Mouse (Mus musculus) liver, postnatal 0 days (tissue): ENCODE results near the gene Socs4. TPM values are rescaled to one million over a fixed set of nuclear protein-coding genes. Genes with fewer than 3 reads are reported as not detected.

ENCODE experiments used
- ATAC-seq: fragments of 200-750 bp; cut with Nextera tagmentation; 2 replicates; pipeline ENCODE4 v1.8.0; 2017; ENCODE audit warnings: mild to moderate bottlenecking, moderate library complexity
- DNase-seq: peaks from one replicate; pipeline ENCODE4 v3.0.0-alpha.2; 2016
- H3K27ac ChIP-seq: fragments of 300-500 bp; sonication (generic); 2 replicates; pipeline ENCODE4 v1.5.1; 2014; ENCODE audit warnings: antibody characterized with exemption, moderate library complexity, mild to moderate bottlenecking, low read depth
- H3K27me3 ChIP-seq: fragments of 300-500 bp; sonication (generic); 2 replicates; pipeline ENCODE4 v1.6.1; 2014; ENCODE audit warnings: low read length, control low read depth, mixed read lengths; ENCODE audit not compliant: insufficient read depth
- H3K36me3 ChIP-seq: fragments of 300-500 bp; sonication (generic); replicated peaks from 2 replicates; pipeline ENCODE4 v1.6.1; 2014; ENCODE audit warnings: mild to moderate bottlenecking, control low read depth, low read length, moderate library complexity, mixed read lengths; ENCODE audit not compliant: insufficient read depth
- H3K4me1 ChIP-seq: fragments of 300-500 bp; sonication (generic); 2 replicates; pipeline ENCODE4 v1.6.1; 2014; ENCODE audit warnings: antibody characterized with exemption, mild to moderate bottlenecking, control low read depth; ENCODE audit not compliant: insufficient read depth
- H3K4me2 ChIP-seq: fragments of 300-500 bp; sonication (generic); 2 replicates; pipeline ENCODE4 v1.6.1; 2014; ENCODE audit warnings: low read depth, mild to moderate bottlenecking, low read length, moderate library complexity, mixed read lengths
- H3K4me3 ChIP-seq: fragments of 300-500 bp; sonication (generic); 2 replicates; pipeline ENCODE4 v1.5.1; 2014; ENCODE audit warnings: low read depth, low read length
- H3K9ac ChIP-seq: fragments of 300-500 bp; sonication (generic); replicated peaks from 2 replicates; pipeline ENCODE4 v1.6.1; 2014; ENCODE audit warnings: mild to moderate bottlenecking, moderate library complexity
- H3K9me3 ChIP-seq: fragments of 300-500 bp; sonication (generic); 2 replicates; pipeline ENCODE4 v1.6.1; 2016; ENCODE audit warnings: mild to moderate bottlenecking, control low read depth, low read length, mixed read lengths
- CTCF ChIP-seq: sonication (generic); IDR thresholded peaks from 2 replicates; pipeline ENCODE4 v1.5.1; 2016; ENCODE audit warnings: antibody characterized with exemption, low read depth
- EP300 ChIP-seq: IDR thresholded peaks from 2 replicates; pipeline ENCODE4 v1.6.1; 2016; ENCODE audit warnings: antibody characterized with exemption, low read depth, mild to moderate bottlenecking
- WGBS: fragments of 180-500 bp; shearing (Covaris S2); extraction: QIAGEN DNeasy Blood & Tissue Kit; methylation state at CpG from one replicate; pipeline ENCODE4 v1.1.7; 2014; ENCODE audit not compliant: insufficient replicate concordance; 5-methylcytosine and 5-hydroxymethylcytosine counted together
- polyA plus RNA-seq: library from polyadenylated mRNA; unstranded; fragments of >200 nt; fragmentation: Nextera tagmentation; extraction: Ambion mirVana; gene quantifications from 2 replicates; pipeline ENCODE4 v1.2.1, GENCODE M21; 2015

Gene Socs4
- polyA plus RNA-seq, 1 experiment from 2014 or later, result 1.9 TPM

DNA sequence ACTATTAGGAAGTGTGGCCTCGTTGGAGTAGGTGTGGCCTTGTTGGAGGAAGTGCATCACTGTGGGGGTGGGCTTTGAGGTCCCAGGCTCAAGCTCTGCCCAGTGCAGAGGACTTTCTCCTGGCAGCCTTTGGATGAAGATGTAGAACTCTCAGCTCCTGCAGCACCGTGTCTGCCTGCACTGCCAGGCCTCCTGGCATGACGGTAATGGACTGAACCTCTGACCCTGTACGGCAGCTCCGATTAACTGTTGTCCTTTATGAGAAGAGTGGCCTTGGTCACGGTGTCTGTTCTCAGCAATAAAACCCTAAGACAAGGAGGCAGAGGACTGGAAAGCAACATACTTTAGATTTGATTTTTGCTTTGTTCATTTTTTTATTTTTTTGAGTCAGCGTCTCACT is 40.2 kb upstream of the Socs4 start:
- H3K27me3 ChIP-seq, result no peaks in the 10 kb centered on the region
- DNase-seq (no peak), ATAC-seq (no peak)
- H3K27ac ChIP-seq, result no peak overlapping the region
- no peak overlapping the region for H3K4me3 ChIP-seq
- H3K4me1 ChIP-seq, result peaks cover 19% of the 10 kb centered on the region
- peaks cover 11% of the 10 kb centered on the region for H3K36me3 ChIP-seq
- H3K4me2 ChIP-seq, result no peak overlapping the region
- 92% methylated on average over 7 of the region's 7 CpGs for WGBS
- H3K9ac ChIP-seq, result no peak overlapping the region
- H3K9me3 ChIP-seq, result peaks cover 3% of the 10 kb centered on the region; the same call in 1 of the 2 replicates
- TF ChIP-seq CTCF (no peak), EP300 (no peak)

DNA sequence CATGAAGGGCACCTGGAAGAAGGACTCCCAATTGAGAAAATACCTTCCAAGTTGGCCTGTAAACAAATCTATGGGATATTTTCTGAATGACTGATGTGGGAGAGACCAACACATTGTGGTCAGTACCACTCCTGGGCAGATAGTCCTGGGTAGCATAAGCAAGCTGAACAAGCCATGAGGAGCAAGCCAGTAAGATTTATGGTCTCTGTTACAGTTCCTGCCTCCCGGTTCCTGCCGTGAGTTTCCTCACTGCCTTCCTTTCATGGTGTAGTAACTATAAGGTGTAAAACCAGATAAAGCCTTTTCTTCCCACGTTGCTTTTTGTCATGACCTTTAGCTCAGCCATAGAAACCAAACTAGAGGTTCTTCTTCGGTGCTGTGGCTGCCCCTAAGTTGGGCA is 39.4 kb upstream of the Socs4 start:
- ATAC-seq, result no peak
- Histone ChIP-seq H3K27ac (no peak overlapping the region), H3K4me2 (no peak overlapping the region), H3K9me3 (peaks cover 3% of the 10 kb centered on the region; the same call in 1 of the 2 replicates), H3K4me1 (peaks cover 21% of the 10 kb centered on the region), H3K4me3 (no peak overlapping the region), H3K9ac (no peak overlapping the region), H3K36me3 (peaks cover 12% of the 10 kb centered on the region), H3K27me3 (no peaks in the 10 kb centered on the region)
- WGBS, result 77% methylated on average over 4 of the region's 4 CpGs
- no peak for DNase-seq
- TF ChIP-seq EP300 (no peak), CTCF (no peak)

DNA sequence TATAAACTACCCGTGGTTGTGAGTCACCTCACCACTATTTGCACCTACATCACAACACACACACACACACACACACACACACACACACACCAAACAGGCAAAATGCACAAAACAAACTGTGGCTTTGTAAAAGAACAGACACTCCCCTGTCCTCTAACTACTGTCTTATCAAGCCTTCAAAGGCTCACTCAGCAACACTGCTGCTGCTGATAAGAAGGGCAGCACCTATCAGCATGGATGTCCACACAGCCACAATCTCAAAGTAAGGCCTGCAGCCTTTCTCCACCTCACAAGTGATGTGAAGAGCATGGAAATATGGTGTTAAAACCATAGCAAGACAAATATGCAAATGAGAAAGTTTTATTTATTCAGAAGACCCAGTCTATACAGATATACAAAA is 36.1 kb upstream of the Socs4 start:
- Histone ChIP-seq H3K4me1 (peaks cover 14% of the 10 kb centered on the region), H3K27me3 (no peaks in the 10 kb centered on the region), H3K9me3 (no peaks in the 10 kb centered on the region), H3K4me3 (no peak overlapping the region), H3K36me3 (peaks cover 38% of the 10 kb centered on the region), H3K4me2 (peak overlapping the region; percentile 35), H3K27ac (peak overlapping the region; percentile 85), H3K9ac (no peak overlapping the region)
- ATAC-seq (peak; percentile 100), DNase-seq (peak; percentile 49)
- peak; percentile 99 for TF ChIP-seq EP300
- no peak for TF ChIP-seq CTCF
- WGBS, result 37% methylated on average over 1 of the region's 1 CpGs

DNA sequence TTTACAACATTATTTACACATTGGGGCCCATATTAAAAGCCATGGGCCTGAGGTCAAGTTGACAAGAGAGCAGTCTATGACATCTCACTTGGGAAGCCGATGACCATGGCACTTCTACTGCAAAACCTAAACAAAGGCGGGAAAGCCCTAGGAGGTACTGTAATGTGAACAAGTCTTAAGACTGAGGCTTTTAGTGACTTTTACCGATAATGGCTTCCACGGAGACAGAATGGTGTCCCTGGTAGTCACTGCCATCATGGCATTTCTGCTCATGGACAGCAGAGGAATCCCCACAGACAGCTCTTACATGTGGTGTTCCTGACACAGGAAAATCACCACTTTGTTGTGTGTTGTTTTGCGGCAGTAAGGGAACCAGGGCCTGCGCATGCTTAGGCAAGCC is 35.7 kb upstream of the Socs4 start:
- no peak; the same call in none of the 2 replicates for ATAC-seq
- peak overlapping the region; percentile 85 for H3K27ac ChIP-seq

DNA sequence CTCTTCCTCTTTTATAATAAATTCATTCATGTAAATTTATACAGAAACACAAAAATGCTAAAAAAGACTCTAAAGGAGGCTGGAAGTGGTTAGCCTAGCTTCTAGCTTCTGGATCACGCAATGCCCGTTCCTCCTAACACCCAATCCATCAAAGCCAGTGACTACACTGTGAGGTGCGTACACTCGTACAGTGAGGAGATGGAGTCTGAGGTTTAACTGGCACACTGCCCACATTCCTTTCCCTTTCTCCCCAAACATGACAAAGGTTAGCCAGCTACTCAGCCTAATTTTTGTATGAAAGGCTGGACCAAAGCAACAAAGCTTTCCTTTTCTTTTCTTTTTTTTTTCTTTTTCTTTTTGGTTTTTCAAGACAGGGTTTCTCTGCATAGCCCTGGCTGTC is 34.0 kb upstream of the Socs4 start:
- Histone ChIP-seq H3K9me3 (no peaks in the 10 kb centered on the region), H3K27ac (no peak overlapping the region), H3K9ac (no peak overlapping the region), H3K4me1 (peaks cover 14% of the 10 kb centered on the region), H3K4me3 (no peak overlapping the region), H3K4me2 (no peak overlapping the region), H3K27me3 (no peaks in the 10 kb centered on the region), H3K36me3 (peaks cover 57% of the 10 kb centered on the region)
- DNase-seq, result no peak
- TF ChIP-seq EP300, result no peak
- TF ChIP-seq CTCF, result no peak
- ATAC-seq, result no peak
- 67% methylated on average over 4 of the region's 4 CpGs for WGBS

More for the DNA sequence above, 35.7 kb upstream of the Socs4 start:
- Histone ChIP-seq H3K27me3 (no peaks in the 10 kb centered on the region), H3K9me3 (no peaks in the 10 kb centered on the region), H3K4me2 (peak overlapping the region; percentile 35; the same call in 1 of the 2 replicates), H3K4me3 (no peak overlapping the region), H3K4me1 (peaks cover 14% of the 10 kb centered on the region), H3K9ac (no peak overlapping the region), H3K36me3 (peaks cover 41% of the 10 kb centered on the region)
- no peak for DNase-seq
- TF ChIP-seq EP300 (no peak), CTCF (no peak)
- WGBS, result 88% methylated on average over 6 of the region's 6 CpGs

DNA sequence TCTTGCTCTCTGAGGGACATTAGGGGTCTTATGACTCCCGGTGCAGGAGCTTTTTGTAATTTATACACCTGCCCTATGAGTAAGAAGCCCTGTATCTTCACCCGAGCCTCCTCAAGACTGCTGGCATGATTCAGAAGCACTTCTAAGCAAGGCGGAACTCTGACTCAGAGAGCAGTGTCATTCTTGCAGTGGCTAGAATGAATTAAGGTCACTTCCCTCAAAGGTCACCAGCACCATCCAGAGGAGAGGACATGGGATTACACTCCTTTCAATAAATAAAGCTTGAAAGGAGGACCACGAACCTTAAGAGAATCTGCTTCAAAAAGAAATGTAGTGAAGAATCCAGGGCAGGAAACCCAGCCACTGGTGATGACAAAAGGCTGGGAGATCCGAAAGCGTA is 26.9 kb upstream of the Socs4 start:
- ATAC-seq, result no peak
- 87% methylated on average over 6 of the region's 6 CpGs for WGBS
- no peak overlapping the region for H3K4me3 ChIP-seq
- TF ChIP-seq CTCF, result peak; percentile 71
- TF ChIP-seq EP300, result no peak
- no peak overlapping the region for H3K4me2 ChIP-seq
- no peaks in the 10 kb centered on the region for H3K27me3 ChIP-seq
- DNase-seq, result no peak
- H3K4me1 ChIP-seq, result no peaks in the 10 kb centered on the region
- H3K36me3 ChIP-seq, result peaks cover 45% of the 10 kb centered on the region
- no peak overlapping the region for H3K27ac ChIP-seq
- no peaks in the 10 kb centered on the region for H3K9me3 ChIP-seq
- H3K9ac ChIP-seq, result no peak overlapping the region

DNA sequence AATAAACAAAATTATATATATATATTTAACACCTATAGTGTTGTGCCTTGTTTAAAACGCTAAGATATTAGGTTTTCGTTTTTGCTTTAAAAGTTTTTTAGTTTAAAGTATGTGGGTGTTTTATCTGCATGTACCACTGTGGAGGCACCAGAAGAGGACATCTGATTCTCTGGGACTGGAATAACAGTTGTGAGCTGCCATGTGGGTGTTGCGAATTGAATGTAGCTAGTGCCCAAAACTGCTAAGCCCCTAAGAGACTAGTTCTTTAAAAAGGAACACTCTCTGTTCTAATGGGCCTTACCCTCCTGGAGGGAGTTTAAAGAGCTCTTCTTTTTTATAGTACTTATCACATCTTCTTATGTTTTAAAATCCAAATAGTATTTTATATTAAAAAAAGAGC is 11.9 kb upstream of the Socs4 start:
- TF ChIP-seq EP300 (no peak), CTCF (no peak)
- no peak overlapping the region for H3K4me3 ChIP-seq
- DNase-seq, result no peak
- H3K27me3 ChIP-seq, result no peaks in the 10 kb centered on the region
- no peak overlapping the region for H3K4me2 ChIP-seq
- no peaks in the 10 kb centered on the region for H3K4me1 ChIP-seq
- H3K27ac ChIP-seq, result no peak overlapping the region
- H3K9ac ChIP-seq, result no peak overlapping the region
- no peaks in the 10 kb centered on the region for H3K9me3 ChIP-seq
- WGBS, result 90% methylated on average over 3 of the region's 3 CpGs
- peaks cover 68% of the 10 kb centered on the region for H3K36me3 ChIP-seq
- no peak for ATAC-seq
